Mouse (Mus musculus) ES-Bruce4 (cell line): ENCODE data around the gene Tjap1.

Experiments used
- CTCF ChIP-seq: IDR thresholded peaks from one replicate; pipeline ENCODE4 v1.8.1; 2011; ENCODE audit warnings: low read depth, low read length
- EP300 ChIP-seq: IDR thresholded peaks from 2 replicates; pipeline ENCODE4 v1.6.1; 2011; ENCODE audit warnings: low read depth, low read length; ENCODE audit not compliant: insufficient read depth
- POLR2A ChIP-seq: IDR thresholded peaks from one replicate; pipeline ENCODE4 v1.8.1; 2011; ENCODE audit warnings: low read length; ENCODE audit not compliant: insufficient read depth

- TF ChIP-seq CTCF (no peak), POLR2A (no peak), EP300 (no peak)
Observed at GRCm38 (mm10) chr17:46242274-46242673, 40.6 kb downstream of the Tjap1 start.
